Mouse (Mus musculus): ENCODE measurements around the gene Coro1b.

GRCm38 (mm10) chr19:4187303-4187702 is 38.9 kb downstream of the Coro1b start:
- no peak for TF ChIP-seq POLR2A (IDR thresholded peaks at IDR 0.05; ENCODE audit: borderline replicate concordance, extremely low read depth, low read depth, low read length)
- no peak for TF ChIP-seq CTCF (IDR thresholded peaks at IDR 0.05; ENCODE audit: insufficient read depth, low read length)

Data from lung, adult 2 months (tissue).